Mouse (Mus musculus) 3T3-L1 (cell line): ENCODE measurements around the gene Asic2.

Experiments
- DNase-seq: peaks from one replicate; pipeline ENCODE4 v3.0.0-alpha.2; 2015; ENCODE audit warnings: low read depth, low spot score

Asic2 gene

GRCm38 (mm10) chr11:81738995-81739394, 229.3 kb downstream of the Asic2 start:
- no peak for DNase-seq

GRCm38 (mm10) chr11:81737777-81738176, 230.5 kb downstream of the Asic2 start:
- DNase-seq, result no peak

- no peak for DNase-seq
Observed at GRCm38 (mm10) chr11:81722071-81722470, 246.2 kb downstream of the Asic2 start.

GRCm38 (mm10) chr11:81714801-81715200, 253.5 kb downstream of the Asic2 start:
- DNase-seq, result no peak

- DNase-seq, result no peak
Observed at GRCm38 (mm10) chr11:81706996-81707395, 261.3 kb downstream of the Asic2 start.

GRCm38 (mm10) chr11:81698008-81698407, 270.2 kb downstream of the Asic2 start:
- DNase-seq, result peak; percentile 3

GRCm38 (mm10) chr11:81695501-81695900, 272.8 kb downstream of the Asic2 start:
- DNase-seq, result peak; percentile 9

- DNase-seq, result no peak
Observed at GRCm38 (mm10) chr11:81680511-81680910, 287.7 kb downstream of the Asic2 start.

- peak; percentile 4 for DNase-seq
Observed at GRCm38 (mm10) chr11:81671724-81672123, 296.5 kb downstream of the Asic2 start.

GRCm38 (mm10) chr11:81670436-81670835, 297.8 kb downstream of the Asic2 start:
- no peak for DNase-seq

GRCm38 (mm10) chr11:81658850-81659249, 309.4 kb downstream of the Asic2 start:
- no peak for DNase-seq

- DNase-seq, result no peak
Observed at GRCm38 (mm10) chr11:81657121-81657520, 311.1 kb downstream of the Asic2 start.

- no peak for DNase-seq
Observed at GRCm38 (mm10) chr11:81647828-81648227, 320.4 kb downstream of the Asic2 start.

- DNase-seq, result no peak
Observed at GRCm38 (mm10) chr11:81645549-81645948, 322.7 kb downstream of the Asic2 start.

- no peak for DNase-seq
Observed at GRCm38 (mm10) chr11:81636356-81636755, 331.9 kb downstream of the Asic2 start.

- peak; percentile 40 for DNase-seq
Observed at GRCm38 (mm10) chr11:81634360-81635350, 333.6 kb downstream of the Asic2 start.

- DNase-seq, result no peak
Observed at GRCm38 (mm10) chr11:81625199-81625598, 343.1 kb downstream of the Asic2 start.

- no peak for DNase-seq
Observed at GRCm38 (mm10) chr11:81620516-81620915, 347.7 kb downstream of the Asic2 start.

- DNase-seq, result no peak
Observed at GRCm38 (mm10) chr11:81616437-81616836, 351.8 kb downstream of the Asic2 start.

GRCm38 (mm10) chr11:81613869-81614620, 354.2 kb downstream of the Asic2 start:
- DNase-seq, result no peak

GRCm38 (mm10) chr11:81612798-81613540, 355.3 kb downstream of the Asic2 start:
- DNase-seq, result peak; percentile 86
